Comparison of ENCODE assay signal across 32 mouse cellular contexts in the genomic region with DNA sequence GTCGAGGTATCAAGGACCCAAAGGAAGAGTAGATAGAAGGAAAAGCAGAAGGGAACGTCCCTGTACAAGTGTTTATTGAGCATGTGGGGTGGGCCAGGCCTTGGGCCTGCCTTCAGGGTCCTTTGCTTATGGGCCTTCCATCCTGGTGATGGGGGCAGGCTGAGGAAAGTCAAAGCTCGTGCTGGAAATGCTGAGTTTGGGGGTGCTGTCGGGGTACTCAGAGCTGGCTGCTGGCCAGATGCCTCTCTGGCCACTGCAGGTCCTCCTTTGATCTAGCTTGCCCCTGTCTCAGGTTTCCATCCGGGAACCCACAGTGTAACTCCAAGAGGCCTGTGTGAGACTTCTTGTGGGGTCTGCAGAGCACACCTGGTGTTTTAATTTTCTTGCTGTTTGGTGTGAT. TPM values are rescaled to one million over a fixed set of nuclear protein-coding genes. Genes with fewer than 3 reads are reported as not detected.
DNase-seq lines count a peak whose midpoint lies in the region; ATAC-seq and TF ChIP-seq lines count a peak whose summit lies in the region.
"Had no signal": no experiment of that assay in that cellular context is flagged by ENCODE, and none has a peak within 500 bp of the region (broad histone marks: within the 10 kb centered on the region; RNA-seq: fewer than 3 reads in every experiment).

No protein-coding gene starts in this region.

- peaks cover 14% of the 10 kb centered on the region for H3K27me3 ChIP-seq in kidney, embryonic 14.5 days (ENCODE audit: control insufficient read depth, insufficient read depth, low read length)
- peaks cover 25% of the 10 kb centered on the region; the same call in 1 of the 2 replicates for H3K27me3 ChIP-seq in liver, embryonic 12.5 days (replicated peaks)
- H3K27me3 ChIP-seq in midbrain, embryonic 15.5 days (replicated peaks): peaks cover 17% of the 10 kb centered on the region

- no peaks in the 10 kb centered on the region for H3K9me3 ChIP-seq in kidney, embryonic 14.5 days (ENCODE audit: control insufficient read depth, low read length)
- H3K9me3 ChIP-seq in liver, embryonic 12.5 days (replicated peaks): no peaks in the 10 kb centered on the region
- no peaks in the 10 kb centered on the region for H3K9me3 ChIP-seq in midbrain, embryonic 15.5 days
- H3K9me3 ChIP-seq: embryonic facial prominence, embryonic 10.5 days; forebrain, embryonic 15.5 days; heart, embryonic 13.5 days; hindbrain, embryonic 12.5 days had no signal

- WGBS in kidney, embryonic 14.5 days: 39% methylated on average over 5 of the region's 5 CpGs
- whole genome bisulfite sequencing in liver, embryonic 12.5 days (ENCODE audit: insufficient replicate concordance): 31% methylated on average over 5 of the region's 5 CpGs
- WGBS in lung, adult 2 months: 68% methylated on average over 5 of the region's 5 CpGs
- 58% methylated on average over 5 of the region's 5 CpGs for WGBS in midbrain, embryonic 15.5 days

- no peaks in the 10 kb centered on the region for H3K36me3 ChIP-seq in kidney, embryonic 14.5 days (ENCODE audit: control insufficient read depth, insufficient read depth, low read length)
- peaks cover 3% of the 10 kb centered on the region; the same call in 1 of the 2 replicates for H3K36me3 ChIP-seq in liver, embryonic 12.5 days
- H3K36me3 ChIP-seq in midbrain, embryonic 15.5 days (replicated peaks): no peaks in the 10 kb centered on the region
- H3K36me3 ChIP-seq: embryonic facial prominence, embryonic 10.5 days; forebrain, embryonic 15.5 days; heart, embryonic 13.5 days; hindbrain, embryonic 12.5 days had no signal

- no peak for DNase-seq in kidney, postnatal 4 days
- DNase-seq in forelimb bud, embryonic 11.5 days (ENCODE audit: low read depth, low spot score): peak; percentile 45
- no peak for DNase-seq in adrenal gland, postnatal 10 days
- no peak for DNase-seq in lung, adult 2 months
- DNase-seq: adrenal gland, postnatal 36 days; cerebellum, adult 11 months; cerebellum, adult 9-11 months; gastrocnemius, postnatal 25 days; heart, postnatal 14 days; kidney, adult 11 months; lung, postnatal 4 days; midbrain, embryonic 14.5 days; thymus, postnatal 4 days had no signal

- TF ChIP-seq CTCF in lung, adult 2 months (IDR thresholded peaks at IDR 0.05; ENCODE audit: insufficient read depth, low read length): no peak

- ATAC-seq in kidney, embryonic 14.5 days (ENCODE audit: low FRiP score, low TSS enrichment): peak; percentile 32; the same call in 1 of the 2 replicates
- ATAC-seq in liver, embryonic 12.5 days: no peak
- ATAC-seq in midbrain, embryonic 15.5 days (replicated peaks): no peak
- ATAC-seq: forebrain, embryonic 15.5 days had no signal

- H3K4me3 ChIP-seq in kidney, embryonic 14.5 days (ENCODE audit: low read length): no peak overlapping the region
- peak overlapping the region; percentile 58 for H3K4me3 ChIP-seq in liver, embryonic 12.5 days
- H3K4me3 ChIP-seq in lung, adult 2 months (replicated peaks; ENCODE audit: extremely low read depth, low read depth, low read length): no peak overlapping the region
- H3K4me3 ChIP-seq in midbrain, embryonic 15.5 days: no peak overlapping the region

- H3K4me1 ChIP-seq in kidney, embryonic 14.5 days (ENCODE audit: control insufficient read depth, insufficient read depth, low read length): peaks cover 7% of the 10 kb centered on the region; the same call in 1 of the 2 replicates
- peaks cover 52% of the 10 kb centered on the region for H3K4me1 ChIP-seq in liver, embryonic 12.5 days
- H3K4me1 ChIP-seq in lung, adult 2 months (ENCODE audit: control insufficient read depth, insufficient read depth, low read length): no peaks in the 10 kb centered on the region
- H3K4me1 ChIP-seq in midbrain, embryonic 15.5 days: peaks cover 5% of the 10 kb centered on the region

- peak overlapping the region; percentile 53; the same call in 1 of the 2 replicates for H3K4me2 ChIP-seq in kidney, embryonic 14.5 days (replicated peaks; ENCODE audit: low read depth, low read length)
- peak overlapping the region; percentile 78 for H3K4me2 ChIP-seq in liver, embryonic 12.5 days
- H3K4me2 ChIP-seq in midbrain, embryonic 15.5 days: no peak overlapping the region

- H3K9ac ChIP-seq in kidney, embryonic 14.5 days (ENCODE audit: low read depth, low read length): no peak overlapping the region
- peak overlapping the region; percentile 70 for H3K9ac ChIP-seq in liver, embryonic 12.5 days
- H3K9ac ChIP-seq in midbrain, embryonic 15.5 days: no peak overlapping the region
- H3K9ac ChIP-seq: forebrain, embryonic 15.5 days; hindbrain, embryonic 12.5 days had no signal

- no peak for TF ChIP-seq POLR2A in lung, adult 2 months (IDR thresholded peaks at IDR 0.05; ENCODE audit: borderline replicate concordance, extremely low read depth, low read depth, low read length)

- no peak overlapping the region for H3K27ac ChIP-seq in kidney, embryonic 14.5 days (ENCODE audit: low read depth, low read length)
- peak overlapping the region; percentile 92 for H3K27ac ChIP-seq in liver, embryonic 12.5 days
- H3K27ac ChIP-seq in midbrain, embryonic 15.5 days: no peak overlapping the region
- H3K27ac ChIP-seq: forebrain, embryonic 15.5 days; heart, embryonic 13.5 days; hindbrain, embryonic 12.5 days; kidney, postnatal 0 days; stomach, postnatal 0 days had no signal

RNA-seq across cellular contexts. Expression of gene Prss50, which starts 0.8 kb away (rescaled TPM):
- 0.24 and 1.1 TPM in 2 replicates for polyA plus RNA-seq in kidney, embryonic 14.5 days (2014; fragmentation: Nextera tagmentation; extraction: Ambion mirVana)
- polyA plus RNA-seq in liver, embryonic 12.5 days (2016; fragmentation: Nextera tagmentation; extraction: Ambion mirVana): 27.5 and 30.9 TPM in 2 replicates
- under 1 TPM in 1 of 2 experiments, not detected in 1; 0.67 TPM for total RNA-seq in adrenal gland, postnatal 10 days (2021)
- polyA plus RNA-seq in lung, adult 2 months (2012; rRNA removed): 0.10 TPM in 1 of 2 replicates, not detected in the other
- polyA plus RNA-seq in midbrain, embryonic 15.5 days (2015; fragmentation: Nextera tagmentation; extraction: Ambion mirVana): 0.20 TPM in 1 of 2 replicates, not detected in the other
- total RNA-seq: adrenal gland, postnatal 36 days; gastrocnemius, postnatal 25 days; heart, postnatal 14 days had no signal
- polyA plus RNA-seq: hindbrain, embryonic 12.5 days; lung, embryonic 16.5 days; small intestine, adult 2 months had no signal

RNA-seq across cellular contexts. Expression of gene Prss46, which starts 14.2 kb away (rescaled TPM):
- polyA plus RNA-seq in kidney, embryonic 14.5 days (2014; fragmentation: Nextera tagmentation; extraction: Ambion mirVana): not detected in 2 replicates
- not detected in 2 replicates for polyA plus RNA-seq in liver, embryonic 12.5 days (2016; fragmentation: Nextera tagmentation; extraction: Ambion mirVana)
- total RNA-seq in adrenal gland, postnatal 10 days (2021): not detected
- polyA plus RNA-seq in lung, adult 2 months (2012; rRNA removed): not detected in 2 replicates
- not detected in 2 replicates for polyA plus RNA-seq in midbrain, embryonic 15.5 days (2015; fragmentation: Nextera tagmentation; extraction: Ambion mirVana)
- total RNA-seq: adrenal gland, postnatal 36 days; common myeloid progenitor, adult 5-6 weeks; gastrocnemius, postnatal 25 days; heart, postnatal 14 days; layer of hippocampus, adult 18-20 months; left cerebral cortex, adult 8-10 months; megakaryocyte-erythroid progenitor cell, adult 5-6 weeks had no signal
- polyA plus RNA-seq: embryonic facial prominence, embryonic 10.5 days; forebrain, embryonic 15.5 days; heart, embryonic 13.5 days; hindbrain, embryonic 12.5 days; kidney, postnatal 0 days; limb, embryonic 14.5 days; lung, embryonic 16.5 days; midbrain, embryonic 14.5 days; neural tube, embryonic 14.5 days; small intestine, adult 2 months; stomach, postnatal 0 days had no signal

RNA-seq across cellular contexts. Expression of gene Als2cl, which starts 21.1 kb away (rescaled TPM):
- 2.4 and 4.1 TPM in 2 replicates for polyA plus RNA-seq in kidney, embryonic 14.5 days (2014; fragmentation: Nextera tagmentation; extraction: Ambion mirVana)
- polyA plus RNA-seq in liver, embryonic 12.5 days (2016; fragmentation: Nextera tagmentation; extraction: Ambion mirVana): 2.4 and 3.2 TPM in 2 replicates
- 10 to 100 TPM; 16.4 to 18.2 TPM for total RNA-seq in adrenal gland, postnatal 10 days (2021)
- polyA plus RNA-seq in lung, adult 2 months (2012; rRNA removed): 118 and 120 TPM in 2 replicates
- 1.2 and 2.0 TPM in 2 replicates for polyA plus RNA-seq in midbrain, embryonic 15.5 days (2015; fragmentation: Nextera tagmentation; extraction: Ambion mirVana)

RNA-seq across cellular contexts. Expression of gene Tmie, which starts 21.4 kb away (rescaled TPM):
- 0.38 and 0.49 TPM in 2 replicates for polyA plus RNA-seq in kidney, embryonic 14.5 days (2014; fragmentation: Nextera tagmentation; extraction: Ambion mirVana)
- polyA plus RNA-seq in liver, embryonic 12.5 days (2016; fragmentation: Nextera tagmentation; extraction: Ambion mirVana): 1.4 and 1.6 TPM in 2 replicates
- total RNA-seq in adrenal gland, postnatal 10 days (2021): 1 to 10 TPM; 1.9 to 5.6 TPM
- polyA plus RNA-seq in lung, adult 2 months (2012; rRNA removed): 4.1 and 4.3 TPM in 2 replicates
- 2.7 and 3.1 TPM in 2 replicates for polyA plus RNA-seq in midbrain, embryonic 15.5 days (2015; fragmentation: Nextera tagmentation; extraction: Ambion mirVana)
- total RNA-seq: megakaryocyte-erythroid progenitor cell, adult 5-6 weeks had no signal
- polyA plus RNA-seq: C2C12 had no signal

RNA-seq across cellular contexts. Expression of gene Prss45, which starts 24.1 kb away (rescaled TPM):
- not detected in 2 replicates for polyA plus RNA-seq in kidney, embryonic 14.5 days (2014; fragmentation: Nextera tagmentation; extraction: Ambion mirVana)
- not detected in 2 replicates for polyA plus RNA-seq in liver, embryonic 12.5 days (2016; fragmentation: Nextera tagmentation; extraction: Ambion mirVana)
- total RNA-seq in adrenal gland, postnatal 10 days (2021): not detected
- polyA plus RNA-seq in lung, adult 2 months (2012; rRNA removed): not detected in 2 replicates
- polyA plus RNA-seq in midbrain, embryonic 15.5 days (2015; fragmentation: Nextera tagmentation; extraction: Ambion mirVana): not detected in 2 replicates
- total RNA-seq: adrenal gland, postnatal 36 days; common myeloid progenitor, adult 5-6 weeks; gastrocnemius, postnatal 25 days; heart, postnatal 14 days; megakaryocyte-erythroid progenitor cell, adult 5-6 weeks had no signal
- polyA plus RNA-seq: C2C12; embryonic facial prominence, embryonic 10.5 days; forebrain, embryonic 15.5 days; heart, embryonic 13.5 days; hindbrain, embryonic 12.5 days; kidney, postnatal 0 days; limb, embryonic 14.5 days; lung, embryonic 16.5 days; midbrain, embryonic 14.5 days; neural tube, embryonic 14.5 days; small intestine, adult 2 months; stomach, postnatal 0 days; thymus, adult 2 months had no signal

Comparison
In these comparisons a context has a peak if more than half of its experiments do, and no peak if none do; other contexts are left out.
1. RNA of gene Prss50, which starts 0.8 kb away (polyA plus RNA-seq): 27.5 to 30.9 TPM in liver, embryonic 12.5 days; 0.24 to 1.1 TPM in kidney, embryonic 14.5 days, 0.20 TPM in midbrain, embryonic 15.5 days and 0.10 TPM in lung, adult 2 months; every median in the first group is over 10 times any median in the second.
2. RNA of gene Als2cl, which starts 21.1 kb away (polyA plus RNA-seq): 118 to 120 TPM in lung, adult 2 months; 2.4 to 4.1 TPM in kidney, embryonic 14.5 days, 2.4 to 3.2 TPM in liver, embryonic 12.5 days and 1.2 to 2.0 TPM in midbrain, embryonic 15.5 days; every median in the first group is over 10 times any median in the second.